Mouse (Mus musculus) skeletal muscle tissue, adult 2 months (tissue): ENCODE results near the gene Egfr.

Experiments
- DNase-seq: peaks from one replicate; pipeline ENCODE4 v3.0.0-alpha.2; 2012; ENCODE audit warnings: low read depth, low spot score

Egfr gene

GRCm38 (mm10) chr11:16895441-16896356 is 143.7 kb downstream of the Egfr start:
- peak; percentile 43 for DNase-seq

GRCm38 (mm10) chr11:16897681-16898080 is 145.7 kb downstream of the Egfr start:
- DNase-seq = no peak

- no peak for DNase-seq
Observed at GRCm38 (mm10) chr11:16900182-16900581, 148.2 kb downstream of the Egfr start.

DNA sequence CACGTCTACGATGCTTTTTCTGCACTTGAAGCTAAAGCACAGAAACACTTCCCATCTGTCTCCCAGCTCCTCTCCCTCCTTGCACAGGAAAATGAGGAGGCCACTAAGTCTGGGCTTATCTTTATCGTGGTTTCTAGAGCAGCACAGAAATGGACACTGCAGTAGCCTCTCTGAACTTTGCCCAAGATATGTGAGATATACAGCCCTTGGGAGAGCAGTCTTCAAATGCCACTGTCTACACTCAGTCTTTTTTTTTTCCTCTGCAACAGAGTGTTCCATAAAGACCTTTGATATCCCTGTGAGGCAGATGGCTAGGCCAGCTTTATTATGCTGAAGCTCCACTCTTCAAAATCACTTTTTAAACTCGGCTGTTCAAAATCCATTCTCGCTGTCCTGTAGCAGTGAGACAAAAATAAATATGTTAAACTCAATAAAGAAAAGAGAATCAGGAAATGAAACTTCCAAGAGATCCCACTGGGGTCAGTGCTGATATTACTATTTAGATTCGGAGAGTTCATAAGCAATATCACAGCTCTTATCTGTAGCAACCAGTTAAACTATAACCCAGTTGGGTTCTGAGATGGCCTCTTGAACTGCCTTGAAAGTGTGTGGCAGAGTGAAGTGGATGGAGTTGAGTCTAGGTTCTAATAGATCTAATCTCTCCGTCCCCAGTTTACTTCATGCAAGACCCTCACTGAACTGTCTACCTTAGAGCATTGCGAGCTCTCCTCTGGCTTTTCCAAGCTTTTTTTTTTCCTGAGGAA is 148.8 kb downstream of the Egfr start:
- DNase-seq = no peak

DNA sequence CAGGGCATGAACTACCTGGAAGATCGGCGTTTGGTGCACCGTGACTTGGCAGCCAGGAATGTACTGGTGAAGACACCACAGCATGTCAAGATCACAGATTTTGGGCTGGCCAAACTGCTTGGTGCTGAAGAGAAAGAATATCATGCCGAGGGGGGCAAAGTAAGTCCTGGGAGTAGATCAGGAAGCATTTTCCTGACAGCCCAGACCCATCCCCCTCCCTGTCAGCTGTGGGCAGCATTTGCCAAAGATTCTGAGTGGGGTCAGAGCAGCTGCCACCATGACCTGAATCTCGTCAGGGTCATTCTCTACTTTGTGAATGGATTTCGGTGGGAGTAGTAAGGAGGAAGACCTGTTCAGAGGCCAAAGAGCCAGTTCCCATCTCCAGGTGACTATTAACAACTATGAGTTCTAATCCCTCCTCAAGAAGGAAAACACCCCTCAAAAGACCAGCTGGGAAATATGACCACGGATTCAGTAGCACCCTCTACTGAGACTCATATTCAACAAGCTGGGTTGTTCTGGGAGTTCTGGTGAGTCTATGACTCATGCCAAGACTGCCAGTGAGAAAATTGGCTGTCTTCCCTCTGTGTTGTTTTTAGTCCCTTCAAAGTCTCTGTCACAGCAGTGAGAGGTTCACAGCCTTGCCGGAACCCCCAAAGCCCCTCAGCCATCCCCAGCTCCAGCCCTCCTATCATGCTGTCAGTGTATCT is 152.5 kb downstream of the Egfr start:
- DNase-seq = peak; percentile 8

- DNase-seq = no peak
Observed at GRCm38 (mm10) chr11:16905012-16905332, 153.0 kb downstream of the Egfr start.

- DNase-seq = no peak
Observed at GRCm38 (mm10) chr11:16906530-16906929, 154.5 kb downstream of the Egfr start.

- peak; percentile 14 for DNase-seq
Observed at GRCm38 (mm10) chr11:16907517-16908129, 155.6 kb downstream of the Egfr start.

DNA sequence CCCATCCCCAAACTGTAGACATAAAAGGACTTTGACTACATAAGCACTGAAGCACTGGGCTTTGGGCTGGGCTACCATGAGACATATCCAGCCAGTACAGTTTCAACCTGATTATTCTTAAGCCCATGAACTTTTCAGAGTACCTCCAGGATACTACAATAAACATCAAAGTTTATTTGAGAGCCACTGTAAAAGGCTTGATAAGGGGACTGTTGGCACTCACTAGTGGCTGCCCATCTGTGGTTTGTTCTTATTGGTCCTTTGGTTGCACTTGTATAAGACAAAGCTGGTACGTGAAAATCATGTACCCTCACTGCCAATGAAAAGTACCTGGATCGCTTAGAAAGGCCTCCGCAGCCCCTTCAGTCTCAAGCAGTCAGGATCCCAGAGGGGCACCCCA is 162.8 kb downstream of the Egfr start:
- no peak for DNase-seq

- DNase-seq = no peak
Observed at GRCm38 (mm10) chr11:16915850-16916249, 163.8 kb downstream of the Egfr start.

- no peak for DNase-seq
Observed at GRCm38 (mm10) chr11:16917512-16917911, 165.5 kb downstream of the Egfr start.

DNA sequence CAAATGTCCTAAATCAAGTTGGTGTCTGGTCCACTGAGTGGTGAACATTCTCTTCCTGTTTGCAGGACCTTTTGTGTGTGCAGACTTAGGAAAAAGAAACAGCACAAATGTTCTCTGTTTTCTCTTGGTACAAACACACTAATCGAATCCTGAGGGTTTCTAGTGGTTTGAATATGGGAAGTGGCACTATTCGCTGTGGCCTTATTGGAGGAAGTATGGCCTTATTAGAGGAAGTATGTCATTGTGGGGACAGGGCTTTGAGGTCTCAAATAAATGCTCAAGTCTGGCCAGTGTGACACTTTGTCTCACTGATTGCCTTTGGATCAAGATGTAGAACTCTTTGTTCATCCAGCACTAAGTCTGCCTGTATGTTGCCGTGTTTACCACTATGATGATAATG is 180.2 kb downstream of the Egfr start:
- no peak for DNase-seq

DNA sequence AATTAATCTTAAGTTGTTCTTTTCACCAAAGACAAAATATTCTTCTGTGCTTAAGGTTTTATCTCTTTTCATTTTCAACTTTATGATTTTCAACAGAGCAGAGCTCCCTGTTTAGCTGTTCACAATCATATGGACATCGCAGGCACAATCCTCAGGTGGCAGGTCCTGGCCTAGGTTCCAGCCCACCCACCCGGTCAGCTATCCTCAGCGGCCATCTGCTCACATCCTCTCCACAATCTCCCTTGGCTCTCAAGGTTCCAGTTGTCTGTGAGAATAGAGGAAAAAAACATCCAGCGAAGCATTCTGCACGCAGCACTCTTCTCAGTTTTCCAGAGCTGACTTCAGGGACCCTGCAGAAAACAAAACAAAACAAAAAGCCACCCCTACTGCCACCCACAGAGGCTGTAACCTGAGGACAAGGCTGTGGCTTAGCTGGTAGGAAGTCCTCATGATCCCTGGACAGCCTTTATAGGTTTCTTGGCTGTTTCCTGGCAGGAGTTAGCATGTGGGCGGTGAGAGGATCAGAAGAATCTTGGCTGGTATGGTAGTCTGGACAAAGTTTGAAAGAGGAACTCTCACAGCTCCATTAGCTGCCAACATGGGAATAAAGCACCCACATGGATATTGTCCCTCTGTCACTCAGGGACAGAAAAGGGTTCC is 183.7 kb downstream of the Egfr start:
- peak; percentile 54 for DNase-seq

DNA sequence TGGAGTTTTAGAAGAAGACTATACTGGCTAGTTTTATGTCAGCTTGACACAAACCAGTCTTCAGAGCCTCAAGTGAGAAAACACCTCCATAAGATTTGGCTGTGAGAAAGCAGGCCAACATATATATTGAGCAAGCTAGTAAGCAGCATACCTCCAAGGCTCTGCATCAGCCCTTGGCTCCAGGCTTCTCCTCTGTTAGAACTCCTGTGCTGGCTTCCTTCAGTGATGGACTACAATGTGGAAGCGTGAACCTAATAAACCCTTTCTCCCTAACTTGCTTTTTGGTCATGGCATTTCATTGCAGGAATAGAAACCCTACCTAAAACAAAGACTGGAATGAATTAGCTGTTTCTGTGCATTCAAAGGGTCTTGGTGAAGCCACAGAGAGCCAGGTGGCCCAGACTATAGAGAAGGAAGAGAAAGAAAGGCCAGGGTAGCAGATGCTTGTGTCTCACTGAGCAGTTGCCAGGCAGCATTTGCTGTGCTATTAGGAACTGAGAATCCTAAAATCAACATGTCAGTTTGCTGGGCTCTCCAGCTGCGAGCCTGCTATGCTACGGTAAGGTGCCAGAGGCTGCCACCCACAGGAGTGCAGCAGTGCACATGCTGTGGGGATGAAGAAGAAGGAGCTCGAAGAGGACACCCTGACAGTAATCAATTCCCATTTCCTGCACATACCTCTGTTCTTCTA is 189.2 kb downstream of the Egfr start:
- DNase-seq = no peak

GRCm38 (mm10) chr11:16941973-16942452 is 190.0 kb downstream of the Egfr start:
- DNase-seq = no peak

GRCm38 (mm10) chr11:16943016-16943415 is 191.0 kb downstream of the Egfr start:
- DNase-seq = no peak

GRCm38 (mm10) chr11:16948756-16949155 is 196.8 kb downstream of the Egfr start:
- peak; percentile 85 for DNase-seq

GRCm38 (mm10) chr11:16950226-16950975 is 198.4 kb downstream of the Egfr start:
- no peak for DNase-seq

DNA sequence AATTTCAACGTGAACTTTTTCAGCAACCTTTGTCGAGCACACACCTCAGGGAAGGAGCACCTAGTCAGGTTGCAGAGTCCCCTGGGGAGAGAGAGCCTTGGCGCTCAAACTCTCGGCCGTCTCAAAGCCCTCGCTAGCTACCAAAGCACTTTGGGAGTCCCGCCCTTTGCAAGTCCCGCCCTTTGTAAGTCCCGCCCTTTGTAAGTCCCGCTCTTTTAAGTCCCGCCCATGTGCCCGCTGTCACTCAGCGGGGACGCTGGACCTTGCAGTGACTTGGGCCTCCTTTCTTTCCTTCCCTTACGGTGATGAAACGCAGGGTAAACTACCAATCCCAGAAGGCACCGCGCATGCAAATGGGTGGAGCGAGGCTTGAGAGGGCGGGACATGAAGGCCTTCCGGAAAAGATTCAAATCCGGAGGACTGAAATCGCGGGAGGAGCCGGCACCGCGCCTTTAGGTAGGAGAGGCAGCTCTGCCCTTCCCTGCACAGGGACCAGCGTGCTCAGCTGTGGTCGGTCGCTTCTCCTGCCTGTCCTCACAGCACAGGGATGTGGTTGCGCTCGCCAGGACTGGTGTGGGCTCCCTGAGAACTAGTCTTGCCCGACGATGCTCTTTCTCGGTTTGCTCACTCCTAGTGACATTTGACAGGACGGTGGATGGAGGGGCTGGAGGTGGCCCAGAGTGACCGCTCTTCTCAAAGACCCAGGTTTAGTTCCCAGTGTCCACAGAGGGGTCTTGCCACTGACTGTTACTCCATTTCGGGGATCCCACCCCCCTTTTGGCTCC is 199.2 kb downstream of the Egfr start, which contains the start of gene Fbxo48:
Gene Fbxo48 (plus strand): TSS at position 400 of the 785 bp plus-strand sequence.
- peak; percentile 98 for DNase-seq
